Mouse (Mus musculus) frontal cortex, postnatal 25 days (tissue): Measurements from ENCODE around the gene Hdhd3.

Experiments
- DNase-seq, 2 experiments: peaks; one replicate each; pipeline ENCODE4 v3.0.0; 2022; ENCODE audit warnings: low spot score in 2 of 2

Gene Hdhd3

GRCm38 (mm10) chr4:62503374-62503970, at the start of gene Hdhd3:
Gene Hdhd3, minus strand, starts transcription at chr4:62503467.
- no peak for DNase-seq

- no peak for DNase-seq
These were observed 48.7 kb upstream of the Hdhd3 start for GRCm38 (mm10) chr4:62551966-62552365.

GRCm38 (mm10) chr4:62544801-62545200, 41.5 kb upstream of the Hdhd3 start:
- DNase-seq, result no peak

- DNase-seq, result no peak
These were observed 40.5 kb upstream of the Hdhd3 start for GRCm38 (mm10) chr4:62543782-62544181.

- DNase-seq, result no peak
These were observed 38.5 kb upstream of the Hdhd3 start for GRCm38 (mm10) chr4:62541802-62542201.

- no peak for DNase-seq
These were observed 30.5 kb upstream of the Hdhd3 start for GRCm38 (mm10) chr4:62533729-62534128.

GRCm38 (mm10) chr4:62527655-62528054, 24.4 kb upstream of the Hdhd3 start:
- no peak for DNase-seq

- no peak for DNase-seq
These were observed 23.0 kb upstream of the Hdhd3 start for GRCm38 (mm10) chr4:62526256-62526655.

GRCm38 (mm10) chr4:62525489-62525811, 22.2 kb upstream of the Hdhd3 start:
- no peak for DNase-seq

- DNase-seq, result peak; percentile 95 to 98
These were observed 21.6 kb upstream of the Hdhd3 start, which contains the start of the genes Pole3 and 4933430I17Rik for GRCm38 (mm10) chr4:62524651-62525488. Gene Pole3, minus strand, starts transcription at chr4:62525068. Gene 4933430I17Rik, plus strand, starts transcription at chr4:62525369.

GRCm38 (mm10) chr4:62520892-62521400, 17.7 kb upstream of the Hdhd3 start:
- no peak for DNase-seq

- peak; percentile 65 to 75 for DNase-seq
These were observed 16.6 kb upstream of the Hdhd3 start, which contains the start of gene Alad for GRCm38 (mm10) chr4:62519849-62520233. Gene Alad, minus strand, starts transcription at chr4:62519918.

- no peak for DNase-seq
These were observed 16.0 kb upstream of the Hdhd3 start for GRCm38 (mm10) chr4:62519122-62519848.

- DNase-seq, result no peak
These were observed 15.3 kb upstream of the Hdhd3 start for GRCm38 (mm10) chr4:62518416-62519121.

- no peak for DNase-seq
These were observed 14.5 kb upstream of the Hdhd3 start for GRCm38 (mm10) chr4:62517538-62518415.

GRCm38 (mm10) chr4:62517046-62517445, 13.8 kb upstream of the Hdhd3 start:
- DNase-seq, result no peak

GRCm38 (mm10) chr4:62516579-62516978, 13.3 kb upstream of the Hdhd3 start:
- no peak for DNase-seq

- no peak for DNase-seq
These were observed 12.8 kb upstream of the Hdhd3 start for GRCm38 (mm10) chr4:62516079-62516478.

GRCm38 (mm10) chr4:62515490-62515889, 12.2 kb upstream of the Hdhd3 start:
- no peak for DNase-seq

GRCm38 (mm10) chr4:62514995-62515394, 11.7 kb upstream of the Hdhd3 start:
- no peak for DNase-seq
